ENCODE assay signal across 18 mouse cellular contexts in the genomic region with DNA sequence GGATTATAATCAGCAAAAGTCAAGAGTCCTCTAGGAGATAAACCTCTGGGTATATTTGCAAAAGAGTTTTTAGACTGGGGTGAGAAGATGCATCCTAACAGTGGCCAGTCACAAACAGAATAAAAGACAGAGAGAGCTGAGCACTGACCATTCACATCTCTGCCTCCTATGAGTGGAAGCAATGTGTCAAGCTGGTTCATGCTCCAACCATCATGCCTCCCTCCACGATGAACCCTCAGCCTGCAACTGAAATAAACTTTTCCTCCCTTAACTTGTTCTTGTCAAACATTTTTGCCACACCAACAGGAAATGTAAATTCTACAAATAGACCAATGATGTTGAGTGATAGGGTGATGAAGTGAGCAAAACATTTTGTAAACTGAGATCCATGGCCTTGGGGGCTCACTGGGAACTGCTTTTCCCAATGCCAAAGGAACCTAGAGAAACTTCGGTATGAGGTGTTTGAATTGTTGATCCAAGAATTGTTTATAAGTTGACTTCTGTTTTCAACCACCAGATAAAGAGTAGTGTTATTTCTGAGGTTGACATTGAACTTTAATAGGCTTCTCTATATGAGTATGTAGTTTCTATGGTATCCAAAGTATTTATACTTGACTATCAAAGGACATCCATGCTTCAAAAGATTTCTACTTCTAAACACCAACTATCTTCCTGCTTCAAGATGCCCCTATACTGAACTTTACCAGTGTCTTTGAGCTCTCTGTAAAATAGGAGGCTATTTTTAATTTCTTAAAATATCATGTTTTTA.
"Had no signal": no experiment of that assay in that cellular context is flagged by ENCODE, and none has a peak within 500 bp of the region (broad histone marks: within the 10 kb centered on the region; RNA-seq: fewer than 3 reads in every experiment).

No protein-coding gene starts in this region.

- H3K36me3 ChIP-seq: limb, embryonic 15.5 days; liver, embryonic 12.5 days; midbrain, embryonic 10.5 days; midbrain, embryonic 12.5 days; neural tube, embryonic 13.5 days; neural tube, embryonic 15.5 days had no signal

- H3K4me1 ChIP-seq: limb, embryonic 15.5 days; liver, embryonic 12.5 days; midbrain, embryonic 10.5 days; midbrain, embryonic 12.5 days; neural tube, embryonic 13.5 days; neural tube, embryonic 15.5 days had no signal

- H3K4me3 ChIP-seq: limb, embryonic 15.5 days; liver, embryonic 12.5 days; midbrain, embryonic 10.5 days; midbrain, embryonic 12.5 days; myocyte; neural tube, embryonic 13.5 days; neural tube, embryonic 15.5 days had no signal

- DNase-seq: midbrain, embryonic 14.5 days; retina, postnatal 1 day; right cerebral cortex, adult 18-20 months; right cerebral cortex, postnatal 25 days; right cerebral cortex, postnatal 4 days; spleen, adult 18-20 months; thymus, adult 18-20 months; thymus, postnatal 14 days; thymus, postnatal 36 days had no signal

- ATAC-seq: liver, embryonic 12.5 days; midbrain, embryonic 16.5 days had no signal

- H3K4me2 ChIP-seq: limb, embryonic 15.5 days; liver, embryonic 12.5 days; midbrain, embryonic 12.5 days; neural tube, embryonic 13.5 days; neural tube, embryonic 15.5 days had no signal

- H3K9ac ChIP-seq: limb, embryonic 15.5 days; liver, embryonic 12.5 days; liver, embryonic 14.5 days; midbrain, embryonic 12.5 days; neural tube, embryonic 13.5 days; neural tube, embryonic 15.5 days had no signal

- H3K9me3 ChIP-seq: limb, embryonic 15.5 days; liver, embryonic 12.5 days; midbrain, embryonic 10.5 days; midbrain, embryonic 12.5 days; neural tube, embryonic 13.5 days; neural tube, embryonic 15.5 days had no signal

- H3K27me3 ChIP-seq: limb, embryonic 15.5 days; liver, embryonic 12.5 days; midbrain, embryonic 12.5 days; neural tube, embryonic 13.5 days; neural tube, embryonic 15.5 days had no signal

- H3K27ac ChIP-seq: limb, embryonic 15.5 days; liver, embryonic 12.5 days; liver, embryonic 14.5 days; midbrain, embryonic 10.5 days; midbrain, embryonic 12.5 days; neural tube, embryonic 13.5 days; neural tube, embryonic 15.5 days had no signal
